Mouse (Mus musculus) spleen, adult 2 months (tissue): ENCODE results near the gene Adgrv1.

ENCODE experiments used
- CTCF ChIP-seq: fragments of 200-500 bp; IDR thresholded peaks from 2 replicates; pipeline ENCODE4 v1.5.1; 2011; ENCODE audit warnings: mild to moderate bottlenecking, inconsistent platforms; ENCODE audit not compliant: insufficient read depth, insufficient read length, insufficient replicate concordance; ENCODE audit errors: extremely low read depth
- POLR2A ChIP-seq: fragments of 200-500 bp; IDR thresholded peaks from 2 replicates; pipeline ENCODE4 v1.6.1; 2011; ENCODE audit warnings: low read depth, low read length, inconsistent platforms

DNA sequence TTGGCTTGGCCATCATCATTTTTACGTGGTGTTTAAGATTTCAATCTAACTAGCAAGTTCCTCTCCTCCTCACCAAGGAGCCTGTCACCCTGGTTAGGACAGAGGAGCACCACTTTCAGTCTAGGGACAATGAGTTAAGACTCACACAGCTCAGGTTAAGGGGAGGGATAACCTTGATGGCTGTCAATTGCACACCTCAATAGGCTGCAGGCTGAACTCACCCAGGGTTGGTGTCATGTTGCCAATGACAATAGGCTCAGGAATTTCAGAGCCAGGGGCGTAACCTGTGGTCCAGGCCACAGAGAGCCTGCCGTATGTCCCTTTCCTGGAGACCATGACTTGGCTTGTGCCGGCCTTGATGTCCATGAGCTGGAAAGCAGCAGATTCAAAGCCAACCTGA, 209.0 kb downstream of the Adgrv1 start:
- TF ChIP-seq POLR2A, result no peak
- no peak for TF ChIP-seq CTCF
